20 mouse cellular contexts compared by ENCODE assay signal in the genomic region with DNA sequence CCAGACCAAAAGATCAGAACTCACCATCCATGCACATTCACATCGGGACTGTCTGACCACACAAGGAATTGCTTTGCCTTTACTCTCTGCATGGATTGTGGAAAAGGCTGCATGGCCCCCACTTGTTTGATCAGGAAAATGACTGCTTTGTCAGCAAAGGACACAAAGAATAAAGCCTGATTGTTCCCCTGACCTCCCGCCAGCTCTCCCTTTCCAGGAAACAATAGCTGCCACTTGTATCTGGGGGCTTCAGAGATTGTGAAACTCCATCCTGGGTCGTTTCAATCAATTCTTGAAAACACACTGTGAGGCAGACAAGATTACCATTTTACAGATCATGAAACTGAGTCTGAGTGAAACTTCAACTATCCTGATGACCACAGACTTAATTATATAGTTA.
"Had no signal": no experiment of that assay in that cellular context is flagged by ENCODE, and none has a peak within 500 bp of the region (broad histone marks: within the 10 kb centered on the region; RNA-seq: fewer than 3 reads in every experiment).

No protein-coding gene starts in this region.

- H3K4me3 ChIP-seq: layer of hippocampus, adult 2 months; left cerebral cortex, adult 2 months; limb, embryonic 12.5 days; limb, embryonic 15.5 days; midbrain, embryonic 12.5 days; midbrain, embryonic 15.5 days; neural tube, embryonic 12.5 days; neural tube, embryonic 15.5 days had no signal

- H3K4me1 ChIP-seq: limb, embryonic 12.5 days; limb, embryonic 15.5 days; midbrain, embryonic 12.5 days; midbrain, embryonic 15.5 days; neural tube, embryonic 12.5 days; neural tube, embryonic 15.5 days had no signal

- H3K27ac ChIP-seq: layer of hippocampus, adult 2 months; left cerebral cortex, adult 2 months; limb, embryonic 12.5 days; limb, embryonic 15.5 days; liver, embryonic 14.5 days; macrophage; midbrain, embryonic 12.5 days; midbrain, embryonic 15.5 days; neural tube, embryonic 12.5 days; neural tube, embryonic 15.5 days had no signal

- DNase-seq: kidney, adult 9 months; kidney, postnatal 14 days; kidney, postnatal 4 days; layer of hippocampus, adult 9-11 months; layer of hippocampus, postnatal 36 days; liver, postnatal 0 days; lung, embryonic 14.5 days; thymus, adult 2 months; thymus, postnatal 14 days; thymus, postnatal 4 days had no signal
